Mouse (Mus musculus) small intestine, adult 2 months (tissue): ENCODE measurements around the gene Dnajc1.

Source experiments
- CTCF ChIP-seq: fragments of 200-500 bp; IDR thresholded peaks from 2 replicates; pipeline ENCODE4 v1.5.1; 2012; ENCODE audit warnings: low read depth, mild to moderate bottlenecking, control low read depth, inconsistent platforms, low read length, moderate library complexity, mixed read lengths; ENCODE audit not compliant: insufficient replicate concordance, insufficient read length; ENCODE audit errors: extremely low read depth
- POLR2A ChIP-seq: fragments of 200-500 bp; IDR thresholded peaks from 2 replicates; pipeline ENCODE4 v1.6.1; 2012; ENCODE audit warnings: low read depth, mild to moderate bottlenecking, control low read depth, inconsistent platforms, low read length, moderate library complexity

GRCm38 (mm10) chr2:18318671-18319070 lies 74.0 kb downstream of the Dnajc1 start:
- no peak for TF ChIP-seq CTCF
- no peak for TF ChIP-seq POLR2A
